Mouse (Mus musculus) heart, postnatal 14 days (tissue): ENCODE measurements around the gene Twsg1. TPM values are rescaled to one million over a fixed set of nuclear protein-coding genes. Genes with fewer than 3 reads are reported as not detected.
A peak's percentile ranks its signal among the peaks of the same experiment; 100 is the strongest.

ENCODE experiments used
- DNase-seq, 2 experiments: peaks; one replicate each; pipeline ENCODE4 v3.0.0; 2021 to 2022
- intact Hi-C: fragments of 180-260 bp; cut with DNase I; formaldehyde crosslinking; loops from one replicate; pipeline ENCODE4 v1.15.1; 2025
- total RNA-seq, 2 experiments: library from RNA; stranded (reverse); gene quantifications; 2 replicates each; pipeline ENCODE4 v1.2.3; 2021

Gene Twsg1
- total RNA-seq, 2 experiments from 2014 or later = 68.2 to 69.8 TPM

DNA sequence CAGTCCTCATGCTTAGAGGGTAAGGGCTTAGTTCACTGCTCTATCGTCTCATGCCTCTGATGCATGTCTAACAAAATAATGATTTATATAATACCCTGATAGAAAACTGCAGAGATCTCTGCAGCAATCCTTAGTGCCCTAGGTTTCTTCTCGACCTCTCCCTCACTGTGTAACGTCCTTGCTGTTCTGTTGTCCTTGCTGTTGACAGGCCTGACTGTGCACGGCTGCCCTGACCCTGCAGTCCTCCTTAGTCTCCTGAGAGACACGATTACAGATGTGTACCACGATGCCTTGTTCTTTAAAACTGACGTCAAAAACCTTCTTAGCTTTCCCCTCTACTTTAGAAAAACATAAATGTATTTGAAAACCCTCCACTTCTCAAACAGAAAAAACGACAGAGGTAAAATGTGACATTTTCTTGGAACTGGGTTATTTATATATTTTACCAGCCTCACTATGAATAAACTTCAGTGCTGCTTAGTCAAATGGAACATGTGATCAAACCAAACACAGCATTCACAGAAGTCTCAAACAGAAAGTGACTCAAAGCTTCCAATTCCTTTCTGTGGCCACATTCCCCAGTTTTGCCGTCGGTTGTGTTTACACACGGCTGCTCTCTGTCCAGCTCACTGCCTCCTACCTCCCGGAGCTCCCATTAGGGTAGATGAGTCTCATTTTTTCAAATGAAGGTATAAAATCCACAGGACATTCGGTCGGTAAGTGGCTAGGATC, 11.4 kb downstream of the Twsg1 start:
- intact Hi-C loops = no loop called here
- no peak for DNase-seq

DNA sequence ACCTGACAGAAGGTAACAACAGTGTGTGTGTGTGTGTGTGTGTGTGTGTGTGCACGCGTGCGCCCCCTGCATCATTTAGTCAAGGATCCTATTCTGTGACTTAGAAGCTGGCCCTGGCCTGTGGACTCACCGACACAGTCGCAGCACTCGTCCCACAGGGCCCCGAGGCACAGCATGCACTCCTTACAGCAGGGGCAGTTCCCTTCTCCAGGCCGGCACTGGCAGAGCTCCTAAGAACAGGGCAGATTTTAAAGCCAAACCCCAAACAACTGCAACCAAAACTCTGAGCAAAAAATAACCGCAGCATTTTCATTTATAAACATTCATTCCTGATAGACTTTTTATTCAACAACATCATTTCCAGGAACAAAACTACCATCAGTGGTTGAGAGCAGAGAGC, 13.4 kb downstream of the Twsg1 start:
- intact Hi-C loops = no loop called here
- DNase-seq = no peak

DNA sequence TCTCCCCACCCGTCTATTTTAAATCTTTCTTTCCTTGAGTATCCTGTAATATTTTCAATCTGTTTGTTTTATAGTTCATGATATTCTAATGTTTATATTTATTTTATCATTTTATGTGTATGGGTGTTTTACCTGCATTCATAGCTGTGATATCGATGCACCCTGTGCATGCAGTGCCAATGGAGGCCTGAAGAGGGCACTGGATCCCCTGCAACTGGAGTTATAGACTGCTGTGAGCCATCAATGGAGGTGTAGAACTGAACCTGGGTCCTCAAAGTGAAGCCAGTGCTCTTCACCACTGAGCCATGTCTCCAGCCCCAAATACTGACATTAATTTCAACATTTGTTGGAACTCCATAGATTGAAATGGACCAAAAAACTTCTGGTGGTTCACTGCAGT, 17.3 kb downstream of the Twsg1 start:
- intact Hi-C loops = no loop called here
- DNase-seq = no peak

GRCm38 (mm10) chr17:65931525-65931924, 19.5 kb downstream of the Twsg1 start:
- no peak for DNase-seq
- intact Hi-C loops = no loop called here

DNA sequence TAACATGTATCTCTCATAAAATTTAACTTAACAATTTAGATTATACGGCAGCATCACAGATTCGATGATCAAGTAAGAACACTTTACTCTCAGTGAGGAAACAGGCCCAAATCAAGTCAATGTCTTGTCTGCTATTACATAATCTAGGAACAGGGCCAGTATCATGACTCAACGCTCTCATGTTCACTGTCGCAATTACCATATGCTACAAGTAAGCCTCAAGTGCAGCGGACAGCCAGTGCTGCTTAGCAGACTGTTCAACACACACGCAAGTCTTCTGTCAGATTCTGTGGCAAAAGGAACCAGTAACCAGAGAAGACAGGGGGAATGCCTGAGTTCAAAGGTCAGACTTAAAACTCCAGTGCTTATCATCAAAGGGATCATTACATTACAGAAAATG, 20.1 kb downstream of the Twsg1 start:
- peak; percentile 36 to 50 for DNase-seq
- intact Hi-C loops = no loop called here

DNA sequence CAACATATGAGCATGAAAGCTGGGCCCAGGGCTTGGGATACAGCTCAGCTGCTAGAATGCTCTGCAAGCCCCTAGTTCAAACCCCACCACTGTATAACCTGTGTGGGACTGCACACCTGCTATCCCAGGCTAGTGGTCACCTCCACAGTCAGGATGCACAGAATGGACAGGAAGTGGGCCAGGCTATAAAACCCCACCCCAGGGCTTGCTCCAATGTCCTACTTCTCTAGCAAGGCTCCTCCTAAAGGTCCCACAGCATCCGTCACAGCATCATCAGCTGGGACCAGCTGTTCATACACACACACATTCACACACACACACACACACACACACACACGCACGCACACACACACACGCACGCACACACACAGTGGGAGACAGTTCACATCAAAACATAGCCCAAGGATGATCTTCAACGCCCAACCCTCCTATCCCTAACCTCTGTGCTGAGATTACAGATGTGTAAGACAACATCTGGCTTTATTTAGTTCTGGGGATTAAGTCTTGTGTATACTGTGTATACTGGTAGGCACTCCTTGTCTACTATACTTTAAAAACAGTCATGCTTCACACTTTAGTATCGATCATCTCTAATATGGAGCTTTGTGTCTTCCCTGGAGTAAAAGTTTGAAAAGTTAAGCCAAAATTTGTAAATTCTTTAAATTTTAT, 20.7 kb downstream of the Twsg1 start:
- DNase-seq = peak; percentile 17 to 45
- intact Hi-C loops = no loop called here

DNA sequence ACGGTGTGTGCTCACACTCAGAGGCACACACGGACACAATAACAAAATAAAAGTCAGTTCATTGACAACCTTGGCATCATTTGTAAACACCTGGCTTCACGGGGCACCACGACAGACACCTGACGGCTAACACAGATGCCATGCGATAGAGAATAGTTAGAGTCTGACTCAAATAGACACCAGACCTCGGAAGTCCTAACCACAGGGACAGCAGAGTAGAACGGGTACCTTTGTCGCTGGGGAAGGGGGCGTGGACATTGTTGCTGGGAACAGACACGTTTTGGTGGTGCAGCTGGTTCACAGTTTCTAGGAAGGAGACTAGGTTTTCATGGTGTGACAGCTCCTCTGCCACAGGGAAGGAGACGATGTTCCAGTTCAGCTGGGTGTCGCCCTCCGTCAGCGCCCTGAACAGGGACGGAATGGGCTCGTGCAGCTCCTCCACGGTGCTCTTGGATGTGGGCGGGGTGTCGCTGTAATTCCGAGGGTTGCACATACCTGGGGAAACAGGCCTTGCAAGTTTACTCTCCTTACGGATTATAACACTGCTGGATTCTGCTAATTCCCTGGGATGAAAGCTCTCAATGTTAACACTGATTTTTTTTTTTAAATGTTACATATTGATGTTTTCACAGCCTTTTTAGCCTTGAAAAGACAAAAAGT, 21.6 kb downstream of the Twsg1 start:
- intact Hi-C loops = no loop called here

DNA sequence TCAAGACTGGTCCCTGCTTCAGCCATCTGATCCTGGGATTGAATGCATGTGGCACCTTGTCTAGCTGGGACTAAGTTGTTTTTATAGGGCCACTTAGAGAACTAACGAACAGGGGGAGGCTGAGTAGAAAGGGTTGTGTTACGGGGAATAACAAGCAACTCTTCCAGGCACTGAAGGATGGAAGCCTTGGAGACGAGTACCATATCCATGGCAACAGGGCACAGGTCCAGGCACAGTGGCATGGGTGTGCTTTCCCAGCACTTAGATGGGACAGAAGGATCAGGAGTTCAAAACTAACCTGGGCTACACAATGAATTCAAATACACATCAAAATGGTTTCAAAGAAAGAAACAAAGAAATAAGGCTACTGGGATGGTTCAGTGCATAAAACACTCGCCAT, 23.9 kb downstream of the Twsg1 start:
- DNase-seq = no peak
- intact Hi-C loops = no loop called here

More for the DNA sequence above, 21.6 kb downstream of the Twsg1 start:
- no peak for DNase-seq

- intact Hi-C loops = no loop called here
- no peak for DNase-seq
These were observed 26.8 kb downstream of the Twsg1 start for GRCm38 (mm10) chr17:65924218-65924617.

DNA sequence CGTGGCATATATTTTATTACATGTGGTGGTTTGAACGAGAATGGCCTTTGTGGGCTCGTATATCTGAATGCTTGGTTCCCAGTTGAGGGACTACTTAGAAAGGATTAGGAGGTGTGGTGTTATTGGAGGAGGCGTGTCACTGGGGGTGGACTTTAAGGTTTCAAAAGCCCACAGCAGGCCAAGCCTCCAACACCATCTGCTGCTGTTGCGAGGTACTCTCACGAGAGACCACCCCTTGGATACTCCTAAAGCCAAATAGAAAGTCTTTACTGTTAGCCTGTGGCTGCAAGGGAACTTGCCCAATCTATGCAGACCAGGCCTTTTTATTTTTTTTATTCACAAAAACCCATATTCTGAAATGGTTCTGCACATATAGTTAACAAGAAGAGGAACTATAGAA, 29.1 kb downstream of the Twsg1 start:
- intact Hi-C loops = no loop called here
- no peak for DNase-seq

DNA sequence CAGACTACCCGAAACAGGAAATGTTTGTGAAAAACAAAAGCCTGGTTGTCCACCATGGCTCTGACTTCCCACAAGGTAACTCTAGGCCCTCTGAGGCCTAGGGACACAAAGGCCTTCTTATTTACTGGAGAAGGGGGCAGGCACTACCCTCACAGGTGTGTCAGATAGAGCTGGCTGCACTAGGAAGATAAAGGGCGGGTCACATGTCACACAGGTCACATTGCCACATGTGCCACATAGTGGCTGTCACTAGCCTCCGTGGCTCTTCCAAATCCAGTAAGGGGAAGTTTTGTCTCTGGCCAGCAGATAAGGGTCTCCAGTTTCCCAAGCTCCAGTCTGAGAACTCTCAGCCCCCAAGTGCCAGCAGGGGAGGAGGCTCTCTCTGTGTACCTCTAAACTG, 31.8 kb downstream of the Twsg1 start:
- intact Hi-C loops = no loop called here
- DNase-seq = no peak

- DNase-seq = peak; percentile 94
- intact Hi-C loops = loop anchor here (2.0 kb wide), 1 partner anchor 31 kb away; the partner anchor contains the start of gene Ralbp1
These were observed 34.8 kb downstream of the Twsg1 start for GRCm38 (mm10) chr17:65916135-65916668.

GRCm38 (mm10) chr17:65914083-65914482, 36.9 kb downstream of the Twsg1 start:
- intact Hi-C loops = no loop called here
- DNase-seq = no peak

DNA sequence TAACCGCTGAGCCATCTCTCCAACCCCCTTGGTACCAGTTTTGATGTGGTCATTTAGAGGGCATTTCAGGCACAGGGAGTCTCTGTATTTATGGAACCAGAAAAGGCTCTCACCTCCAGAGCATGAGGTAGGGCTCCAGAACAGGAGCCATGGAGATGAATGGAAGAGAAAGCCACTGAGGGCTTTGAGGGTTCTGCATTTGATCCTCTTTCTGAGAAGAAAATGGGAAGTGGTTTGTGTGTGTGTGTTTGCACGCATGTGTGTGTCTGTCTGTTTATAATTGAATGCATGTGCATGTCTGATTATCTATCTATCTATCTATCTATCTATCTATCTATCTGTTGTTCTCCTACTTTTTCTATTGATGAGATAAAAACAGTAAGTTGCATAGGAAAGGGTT, 38.8 kb downstream of the Twsg1 start:
- intact Hi-C loops = no loop called here
- DNase-seq = no peak

GRCm38 (mm10) chr17:65911285-65912069, 39.5 kb downstream of the Twsg1 start:
- DNase-seq = no peak
- intact Hi-C loops = no loop called here

GRCm38 (mm10) chr17:65908270-65908669, 42.8 kb downstream of the Twsg1 start:
- DNase-seq = no peak

GRCm38 (mm10) chr17:65906895-65907401, 44.1 kb downstream of the Twsg1 start:
- intact Hi-C loops = no loop called here
- DNase-seq = peak in 1 of 2 experiments; percentile 20

More at GRCm38 (mm10) chr17:65908270-65908669, 42.8 kb downstream of the Twsg1 start:
- intact Hi-C loops = no loop called here

- intact Hi-C loops = no loop called here
- no peak for DNase-seq
These were observed 44.6 kb downstream of the Twsg1 start for GRCm38 (mm10) chr17:65906313-65906894.

- intact Hi-C loops = no loop called here
- no peak for DNase-seq
These were observed 45.8 kb downstream of the Twsg1 start for GRCm38 (mm10) chr17:65905241-65905640.

DNA sequence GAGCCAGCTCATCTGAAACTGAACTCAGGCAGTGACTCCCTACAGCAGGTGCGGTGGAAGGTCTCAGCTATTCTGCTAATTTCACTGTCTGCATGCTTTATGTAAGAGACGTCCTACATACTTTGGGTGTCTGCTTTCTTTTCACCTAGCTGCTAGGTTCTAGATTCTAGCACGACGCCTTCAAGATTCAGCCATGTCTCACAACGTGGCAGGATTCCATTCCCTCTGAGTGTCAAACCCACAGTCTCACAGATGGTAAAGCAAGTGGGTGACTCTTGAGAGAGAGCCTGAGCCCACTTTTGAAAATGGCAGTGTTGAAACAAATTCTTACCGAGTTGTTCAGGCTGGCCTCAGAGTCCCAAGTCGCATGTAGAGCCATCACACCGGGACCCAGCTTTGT, 47.2 kb downstream of the Twsg1 start:
- intact Hi-C loops = no loop called here
- DNase-seq = no peak
